Mouse (Mus musculus): Measurements from ENCODE around the gene Fam129a. TPM values are rescaled to one million over a fixed set of nuclear protein-coding genes. Genes with fewer than 3 reads are reported as not detected.
"Not testable (repeated sequence)": the region's sequence is repeated elsewhere in the genome, so short reads cannot be mapped to it uniquely, and the experiment has no call there.

The Fam129a gene
- polyA plus RNA-seq, 1 experiment from 2014 or later = 4.4 TPM

DNA sequence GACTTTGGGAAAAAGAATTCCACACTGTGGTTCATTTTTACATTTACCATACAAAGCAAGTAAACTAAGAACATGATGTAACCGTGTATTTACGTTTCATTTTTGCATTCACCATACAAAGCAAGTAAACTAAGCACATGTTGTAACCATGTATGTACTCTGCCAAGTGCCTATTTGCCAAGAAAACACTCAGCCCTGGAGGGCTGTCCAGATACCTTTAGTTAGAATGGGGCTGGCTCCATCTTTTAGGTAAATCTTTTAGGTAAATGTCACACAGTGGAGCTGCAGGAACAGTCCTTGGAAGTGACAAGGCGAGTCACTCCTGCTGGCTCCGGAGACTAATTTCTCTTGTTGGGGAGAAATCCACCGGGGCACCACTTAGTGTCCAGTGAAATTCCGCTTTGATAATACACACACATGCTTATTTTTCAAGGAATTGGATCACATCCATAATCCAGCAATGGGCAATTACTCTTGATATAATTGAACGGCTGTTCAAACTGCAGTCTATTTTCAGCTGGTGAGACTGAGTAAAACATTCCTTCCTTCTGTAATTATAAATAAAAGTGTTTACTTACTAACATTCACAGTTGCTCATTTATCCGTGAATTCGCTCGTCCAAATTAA is 150.5 kb downstream of the Fam129a start:
- no peak overlapping the region for H3K4me3 ChIP-seq
- no peak overlapping the region for H3K27ac ChIP-seq (ENCODE audit: poor library complexity, severe bottlenecking)
- H3K36me3 ChIP-seq = no peaks in the 10 kb centered on the region
- no peak for ATAC-seq (ENCODE audit: insufficient number of reproducible peaks, low FRiP score)
- no peak overlapping the region for H3K4me2 ChIP-seq
- 0 out of 2 replicates have a peak, but pooled peaks cover 2% of the 10 kb centered on the region for H3K4me1 ChIP-seq (replicated peaks)
- H3K9ac ChIP-seq = no peak overlapping the region
- H3K9me3 ChIP-seq (replicated peaks) = no peaks in the 10 kb centered on the region
- WGBS = 75% methylated on average over 10 of the region's 10 CpGs
- H3K27me3 ChIP-seq (replicated peaks) = no peaks in the 10 kb centered on the region

DNA sequence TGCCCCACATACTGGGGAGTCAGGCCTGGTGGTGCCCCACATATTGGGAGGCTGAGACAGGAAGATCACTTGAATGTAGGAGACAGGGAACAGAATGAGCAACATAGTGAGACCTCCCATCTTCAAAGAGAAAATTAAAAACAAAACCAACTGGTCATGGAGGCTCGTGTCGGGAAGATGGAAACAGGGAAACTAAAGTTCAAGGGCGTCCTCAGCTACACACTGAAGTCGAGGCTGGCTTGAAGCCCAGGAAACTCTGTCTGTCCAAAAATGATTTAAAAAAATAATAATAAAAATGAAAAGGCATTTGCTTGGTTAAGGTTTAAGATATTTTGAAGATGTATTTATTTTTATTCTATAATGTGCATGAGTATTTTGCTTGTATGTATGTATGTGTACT is 152.8 kb downstream of the Fam129a start:
- H3K9me3 ChIP-seq (replicated peaks) = no peaks in the 10 kb centered on the region

DNA sequence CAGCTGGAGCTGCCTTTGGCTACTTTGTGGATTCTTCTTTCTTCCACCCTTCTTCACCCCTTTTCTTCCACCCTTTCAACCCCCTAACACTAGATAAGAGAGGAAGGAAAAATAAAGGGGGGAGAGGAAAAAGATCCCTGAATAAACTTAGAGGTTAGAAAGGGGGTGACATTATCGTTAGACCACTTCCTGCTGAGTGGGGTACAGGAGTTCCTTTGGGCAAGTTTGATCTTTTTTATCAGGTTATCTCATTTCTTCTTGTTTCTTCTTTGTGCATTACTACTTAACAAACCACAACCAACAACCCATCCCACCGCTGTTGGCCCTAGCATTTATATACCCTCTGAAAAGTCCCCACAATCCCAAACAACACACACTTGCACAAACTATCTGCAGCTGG is 154.6 kb downstream of the Fam129a start:
- WGBS = 54% methylated on average over 2 of the region's 2 CpGs
- no peaks in the 10 kb centered on the region for H3K9me3 ChIP-seq (replicated peaks)
- no peak for ATAC-seq (ENCODE audit: insufficient number of reproducible peaks, low FRiP score)
- H3K9ac ChIP-seq = no peak overlapping the region
- H3K27ac ChIP-seq (ENCODE audit: poor library complexity, severe bottlenecking) = no peak overlapping the region
- no peak overlapping the region for H3K4me2 ChIP-seq
- H3K4me1 ChIP-seq (replicated peaks) = no peaks in the 10 kb centered on the region
- no peaks in the 10 kb centered on the region for H3K36me3 ChIP-seq
- H3K4me3 ChIP-seq = no peak overlapping the region
- no peaks in the 10 kb centered on the region for H3K27me3 ChIP-seq (replicated peaks)

More for the DNA sequence above, 152.8 kb downstream of the Fam129a start:
- Histone ChIP-seq H3K27ac (ENCODE audit: poor library complexity, severe bottlenecking) (no peak overlapping the region), H3K9ac (no peak overlapping the region), H3K4me2 (no peak overlapping the region), H3K4me1 (replicated peaks) (no peaks in the 10 kb centered on the region), H3K36me3 (no peaks in the 10 kb centered on the region), H3K27me3 (replicated peaks) (no peaks in the 10 kb centered on the region), H3K4me3 (no peak overlapping the region)
- no peak for ATAC-seq (ENCODE audit: insufficient number of reproducible peaks, low FRiP score)
- 84% methylated on average over 4 of the region's 4 CpGs for WGBS

DNA sequence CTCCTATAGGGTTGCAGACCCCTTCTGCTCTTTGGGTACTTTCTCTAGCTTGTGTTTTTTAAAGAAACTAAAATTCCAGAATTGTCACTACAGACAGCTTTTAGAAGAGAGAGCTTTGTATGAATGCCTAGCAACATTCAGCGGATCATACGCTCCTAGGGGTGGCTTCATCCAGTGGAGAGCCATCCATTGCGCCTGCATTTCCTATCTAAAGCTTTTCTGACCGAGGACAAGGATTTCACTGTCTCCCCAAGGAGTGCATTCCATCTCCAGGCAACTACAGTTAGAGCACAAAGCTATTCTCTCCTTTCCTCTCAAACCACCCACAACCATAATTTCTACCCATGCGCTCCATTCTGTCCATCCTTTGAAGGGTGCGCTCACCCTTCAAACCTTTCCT is 155.4 kb downstream of the Fam129a start:
- Histone ChIP-seq H3K9ac (no peak overlapping the region), H3K4me3 (no peak overlapping the region), H3K4me2 (no peak overlapping the region), H3K36me3 (no peaks in the 10 kb centered on the region), H3K9me3 (replicated peaks) (no peaks in the 10 kb centered on the region), H3K27ac (ENCODE audit: poor library complexity, severe bottlenecking) (no peak overlapping the region), H3K27me3 (replicated peaks) (no peaks in the 10 kb centered on the region), H3K4me1 (replicated peaks) (no peaks in the 10 kb centered on the region)
- 82% methylated on average over 6 of the region's 6 CpGs for WGBS
- ATAC-seq (ENCODE audit: insufficient number of reproducible peaks, low FRiP score) = no peak

DNA sequence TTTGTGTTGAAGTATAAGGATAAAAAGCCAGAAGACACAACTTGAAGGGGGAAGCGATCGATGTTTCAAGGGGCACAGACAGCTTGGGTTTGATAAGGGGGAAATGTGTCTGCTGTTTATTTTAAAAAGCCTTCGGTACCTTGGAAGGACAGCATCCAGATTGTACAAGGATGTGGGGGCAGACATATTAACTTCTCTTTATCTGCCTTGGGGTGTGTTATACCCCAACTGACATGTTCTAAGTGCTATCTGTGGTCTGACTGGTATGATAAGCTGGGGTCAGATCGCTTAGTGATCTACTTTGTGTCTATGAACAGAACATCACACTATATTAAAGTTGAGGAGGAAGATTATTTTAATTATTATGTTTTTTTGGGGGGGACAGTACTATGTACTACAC is 157.2 kb downstream of the Fam129a start:
- Histone ChIP-seq H3K36me3 (no peaks in the 10 kb centered on the region), H3K27me3 (replicated peaks) (no peaks in the 10 kb centered on the region), H3K9ac (no peak overlapping the region), H3K9me3 (replicated peaks) (no peaks in the 10 kb centered on the region), H3K27ac (ENCODE audit: poor library complexity, severe bottlenecking) (no peak overlapping the region), H3K4me2 (no peak overlapping the region), H3K4me3 (no peak overlapping the region), H3K4me1 (replicated peaks) (no peaks in the 10 kb centered on the region)
- ATAC-seq (ENCODE audit: insufficient number of reproducible peaks, low FRiP score) = no peak
- 36% methylated on average over 4 of the region's 4 CpGs for WGBS

DNA sequence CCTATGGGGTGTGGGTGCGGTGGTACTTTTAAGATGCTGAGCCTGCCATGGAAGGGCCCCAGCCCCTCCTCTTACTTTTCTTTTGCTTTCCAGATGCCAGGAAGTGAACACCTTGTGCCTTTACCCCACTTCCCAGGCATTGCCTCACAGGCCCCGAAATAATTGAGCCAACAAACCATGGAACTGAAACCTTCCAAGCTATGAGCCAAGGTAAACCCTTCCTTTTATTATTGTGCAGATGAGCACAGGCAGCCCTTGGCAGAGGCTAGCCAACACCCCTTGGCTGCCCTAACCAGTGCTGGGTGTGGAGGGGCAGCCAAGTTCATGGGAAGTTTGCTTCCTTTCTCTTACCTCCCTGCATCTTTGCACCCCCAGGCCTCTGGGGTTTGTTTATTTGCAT is 166.2 kb downstream of the Fam129a start:
- Histone ChIP-seq H3K36me3 (no peaks in the 10 kb centered on the region), H3K4me1 (replicated peaks) (no peaks in the 10 kb centered on the region), H3K27ac (ENCODE audit: poor library complexity, severe bottlenecking) (no peak overlapping the region), H3K4me2 (no peak overlapping the region), H3K4me3 (no peak overlapping the region), H3K9me3 (replicated peaks) (peaks cover 5% of the 10 kb centered on the region; the same call in 1 of the 2 replicates), H3K9ac (no peak overlapping the region), H3K27me3 (replicated peaks) (no peaks in the 10 kb centered on the region)
- WGBS = 71% methylated on average over 2 of the region's 2 CpGs
- ATAC-seq (ENCODE audit: insufficient number of reproducible peaks, low FRiP score) = no peak

DNA sequence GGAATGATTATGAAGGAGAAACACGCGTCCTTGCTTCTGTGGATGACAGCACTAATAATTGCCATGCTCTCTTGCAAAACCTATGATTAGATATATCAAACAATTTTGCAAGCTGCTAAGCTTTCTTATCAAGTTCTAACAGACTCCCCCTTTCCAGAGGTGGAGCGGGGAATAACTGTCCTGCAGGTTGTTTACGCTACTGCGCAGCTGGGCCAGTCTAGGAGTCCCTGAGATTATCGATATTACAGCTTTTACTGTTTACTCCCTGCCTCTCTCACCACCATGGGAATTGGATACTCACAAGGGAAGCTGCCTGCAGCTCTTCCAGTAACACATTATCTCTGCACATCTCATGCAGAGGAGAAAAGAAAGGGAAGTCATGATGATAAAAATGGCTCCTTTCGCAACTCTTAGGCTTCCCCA is 170.2 kb downstream of the Fam129a start:
- H3K9me3 ChIP-seq (replicated peaks) = no peaks in the 10 kb centered on the region
- 69% methylated on average over 7 of the region's 7 CpGs for WGBS
- H3K36me3 ChIP-seq = no peaks in the 10 kb centered on the region
- ATAC-seq (ENCODE audit: insufficient number of reproducible peaks, low FRiP score) = no peak
- H3K9ac ChIP-seq = no peak overlapping the region
- H3K4me2 ChIP-seq = no peak overlapping the region
- H3K27me3 ChIP-seq (replicated peaks) = no peaks in the 10 kb centered on the region
- no peaks in the 10 kb centered on the region for H3K4me1 ChIP-seq (replicated peaks)
- H3K4me3 ChIP-seq = no peak overlapping the region
- no peak overlapping the region for H3K27ac ChIP-seq (ENCODE audit: poor library complexity, severe bottlenecking)

DNA sequence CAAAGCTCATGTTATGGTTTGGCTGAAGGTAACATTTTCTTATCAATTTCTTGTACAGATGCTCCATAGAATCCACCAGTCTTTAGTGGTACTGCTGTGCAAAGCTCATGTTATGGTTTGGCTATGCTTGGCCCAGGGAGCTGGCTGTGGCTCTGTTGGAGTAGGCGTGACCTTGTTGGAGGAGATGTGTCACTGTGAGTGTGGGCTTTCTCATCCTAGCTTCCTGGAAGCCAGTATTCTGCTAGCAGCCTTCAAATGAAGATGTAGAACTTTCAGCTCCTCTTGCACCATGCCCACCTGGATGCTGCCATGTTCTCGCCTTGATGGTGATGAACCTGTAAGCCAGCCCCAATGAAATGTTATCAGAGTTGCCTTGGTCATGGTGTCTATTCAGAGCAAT is 178.9 kb downstream of the Fam129a start:
- not testable (repeated sequence) for H3K27ac ChIP-seq (ENCODE audit: poor library complexity, severe bottlenecking); H3K4me1 ChIP-seq (replicated peaks); H3K4me3 ChIP-seq; H3K27me3 ChIP-seq (replicated peaks); H3K9ac ChIP-seq; ATAC-seq (ENCODE audit: insufficient number of reproducible peaks, low FRiP score); H3K4me2 ChIP-seq; H3K9me3 ChIP-seq (replicated peaks); H3K36me3 ChIP-seq
- 89% methylated on average over 2 of the region's 2 CpGs for WGBS

DNA sequence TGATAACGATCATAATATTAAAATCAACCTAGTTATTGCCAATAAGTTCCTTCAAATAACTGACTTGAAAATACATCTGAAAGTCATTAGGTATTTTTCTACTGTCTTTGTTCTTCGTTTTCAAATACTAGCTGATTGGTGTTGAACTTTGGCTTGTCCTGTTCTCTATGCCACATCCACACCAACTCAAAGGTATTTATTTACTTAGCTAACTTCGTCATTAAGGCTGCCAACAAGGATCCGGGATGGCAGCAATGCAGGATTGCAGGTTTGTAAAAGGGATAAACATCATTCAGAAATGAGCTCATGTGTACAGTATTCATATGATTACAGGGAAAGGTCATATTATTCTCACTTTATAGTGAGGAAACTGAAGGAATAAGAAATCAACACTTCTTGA is 182.0 kb downstream of the Fam129a start:
- no peak for ATAC-seq (ENCODE audit: insufficient number of reproducible peaks, low FRiP score)

DNA sequence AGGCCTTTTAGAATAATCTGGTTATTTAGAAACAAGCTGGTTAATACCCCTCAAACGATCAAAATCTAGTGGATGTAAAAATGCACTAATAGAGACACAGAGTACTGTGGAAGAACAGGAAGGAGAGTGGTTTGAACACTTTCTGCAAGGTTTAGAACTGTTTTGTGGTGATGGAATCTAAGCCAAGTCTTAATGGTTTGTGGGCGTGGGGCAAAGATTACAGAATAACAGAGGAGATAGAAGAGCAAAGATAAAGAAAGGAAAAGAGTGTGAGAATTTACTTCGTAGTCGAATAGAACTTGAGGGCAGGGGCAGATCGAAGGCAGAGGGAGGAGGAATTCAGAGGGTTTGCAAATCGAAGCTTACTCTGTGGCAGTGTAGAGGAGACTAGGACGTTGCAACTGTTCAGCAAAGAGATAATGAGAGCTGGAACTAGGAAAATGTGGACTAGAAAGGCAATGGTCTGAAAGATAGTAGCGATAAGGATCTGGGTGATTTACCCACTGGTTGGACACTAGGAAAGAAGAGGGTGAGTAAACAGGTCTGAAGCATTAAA is 182.5 kb downstream of the Fam129a start:
- Histone ChIP-seq H3K4me1 (replicated peaks) (peaks cover 9% of the 10 kb centered on the region), H3K9me3 (replicated peaks) (no peaks in the 10 kb centered on the region; the same call in 1 of the 2 replicates), H3K27me3 (replicated peaks) (no peaks in the 10 kb centered on the region), H3K9ac (no peak overlapping the region), H3K4me2 (no peak overlapping the region), H3K4me3 (no peak overlapping the region), H3K36me3 (no peaks in the 10 kb centered on the region), H3K27ac (ENCODE audit: poor library complexity, severe bottlenecking) (no peak overlapping the region)
- ATAC-seq (ENCODE audit: insufficient number of reproducible peaks, low FRiP score) = no peak
- WGBS = 65% methylated on average over 8 of the region's 8 CpGs

More for the DNA sequence above, 182.0 kb downstream of the Fam129a start:
- no peak overlapping the region for H3K4me3 ChIP-seq
- H3K9ac ChIP-seq = no peak overlapping the region
- peaks cover 9% of the 10 kb centered on the region for H3K4me1 ChIP-seq (replicated peaks)
- H3K9me3 ChIP-seq (replicated peaks) = no peaks in the 10 kb centered on the region; the same call in 1 of the 2 replicates
- no peak overlapping the region for H3K4me2 ChIP-seq
- H3K36me3 ChIP-seq = no peaks in the 10 kb centered on the region
- WGBS = 76% methylated on average over 4 of the region's 4 CpGs
- no peak overlapping the region for H3K27ac ChIP-seq (ENCODE audit: poor library complexity, severe bottlenecking)
- no peaks in the 10 kb centered on the region for H3K27me3 ChIP-seq (replicated peaks)

DNA sequence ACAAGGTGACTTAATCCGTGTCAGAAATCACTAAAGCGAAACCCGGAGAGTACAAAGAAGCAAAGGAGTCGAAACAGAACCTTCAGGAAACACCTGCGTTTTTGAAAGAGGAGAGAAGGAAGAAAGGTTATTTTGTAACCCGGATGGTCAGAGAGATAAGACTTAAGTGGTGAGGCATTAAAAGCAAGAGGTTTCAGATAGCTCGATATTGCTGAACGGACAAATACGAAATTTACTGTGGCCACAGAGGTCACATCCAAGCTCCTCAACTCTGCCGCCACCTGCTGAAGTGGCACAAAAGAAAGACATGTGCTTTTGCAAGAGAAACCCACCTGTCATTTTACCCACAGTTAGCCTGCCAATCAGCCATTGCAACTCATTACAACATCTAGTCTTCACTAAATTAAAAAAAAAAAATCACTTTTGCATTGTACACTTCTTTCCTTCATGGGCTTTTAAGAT is 183.1 kb downstream of the Fam129a start:
- H3K4me2 ChIP-seq = peak overlapping the region; percentile 59; the same call in 1 of the 2 replicates
- H3K9ac ChIP-seq = no peak overlapping the region
- no peak for ATAC-seq (ENCODE audit: insufficient number of reproducible peaks, low FRiP score)
- H3K27me3 ChIP-seq (replicated peaks) = no peaks in the 10 kb centered on the region
- 56% methylated on average over 10 of the region's 10 CpGs for WGBS
- peaks cover 9% of the 10 kb centered on the region for H3K4me1 ChIP-seq (replicated peaks)
- no peak overlapping the region for H3K27ac ChIP-seq (ENCODE audit: poor library complexity, severe bottlenecking)
- H3K36me3 ChIP-seq = no peaks in the 10 kb centered on the region
- H3K4me3 ChIP-seq = no peak overlapping the region
- no peaks in the 10 kb centered on the region; the same call in 1 of the 2 replicates for H3K9me3 ChIP-seq (replicated peaks)

Data from heart, embryonic 12.5 days (tissue).